Comparison of ENCODE assay signal across 10 mouse cellular contexts in the genomic region with DNA sequence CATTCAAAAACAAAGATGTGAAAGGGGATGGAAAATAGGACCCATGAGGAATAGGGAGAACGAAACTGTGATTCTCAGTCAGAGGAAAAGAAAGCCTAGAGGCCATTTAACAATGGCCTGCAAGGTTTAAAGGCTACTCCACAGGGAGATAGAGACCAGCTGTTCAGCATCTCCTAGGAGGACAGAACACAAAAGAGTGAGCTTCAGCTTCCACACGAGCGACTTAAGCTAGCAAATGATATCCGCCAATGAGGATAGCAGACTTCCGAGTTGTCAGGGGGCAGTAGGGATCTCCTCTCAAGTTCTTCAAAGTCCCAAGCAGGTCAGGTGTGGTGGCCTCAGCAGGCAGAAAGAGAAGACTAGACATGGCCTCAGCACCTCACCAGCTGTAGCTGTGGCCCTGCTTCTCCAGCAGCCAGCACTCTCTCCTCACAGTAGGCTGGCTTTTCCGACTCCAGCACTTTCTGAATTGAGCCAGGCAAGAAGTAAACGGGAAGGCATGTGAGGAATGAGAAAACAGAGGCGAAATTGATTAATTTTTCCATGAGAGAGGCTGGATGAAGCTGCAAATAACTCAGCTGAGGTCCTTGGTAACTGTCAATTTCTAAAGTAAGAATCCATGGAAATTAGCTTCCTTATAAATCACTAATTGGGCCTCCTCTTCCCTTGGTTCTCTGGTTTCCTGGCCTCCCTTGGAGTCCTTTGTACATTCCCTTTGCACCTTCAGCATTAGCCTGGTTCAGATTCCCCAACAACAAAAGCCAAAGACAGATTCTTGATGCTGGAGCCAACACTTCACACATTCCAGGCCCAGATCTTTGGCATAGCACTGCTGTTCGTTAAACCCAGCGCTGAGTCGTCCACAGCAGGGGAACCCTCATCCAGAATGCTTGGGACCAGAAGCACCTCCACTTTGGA.
DNase-seq lines count a peak whose midpoint lies in the region; ATAC-seq and TF ChIP-seq lines count a peak whose summit lies in the region.
"Had no signal": no experiment of that assay in that cellular context is flagged by ENCODE, and none has a peak within 500 bp of the region (broad histone marks: within the 10 kb centered on the region; RNA-seq: fewer than 3 reads in every experiment).

No protein-coding gene starts in this region.

- H3K4me2 ChIP-seq in kidney, embryonic 16.5 days (replicated peaks; ENCODE audit: low read depth, low read length) = no peak overlapping the region
- H3K4me2 ChIP-seq in embryonic facial prominence, embryonic 15.5 days (replicated peaks) = no peak overlapping the region
- no peak overlapping the region for H3K4me2 ChIP-seq in heart, embryonic 16.5 days (ENCODE audit: low read depth, low read length)
- no peak overlapping the region for H3K4me2 ChIP-seq in midbrain, postnatal 0 days (ENCODE audit: low read depth, low read length, poor library complexity, severe bottlenecking)

- no peak overlapping the region for H3K9ac ChIP-seq in kidney, embryonic 16.5 days (replicated peaks; ENCODE audit: low read length)
- no peak overlapping the region for H3K9ac ChIP-seq in embryonic facial prominence, embryonic 15.5 days
- no peak overlapping the region for H3K9ac ChIP-seq in heart, embryonic 16.5 days (ENCODE audit: low read length)
- no peak overlapping the region for H3K9ac ChIP-seq in midbrain, postnatal 0 days (replicated peaks; ENCODE audit: low read length, poor library complexity, severe bottlenecking)
- H3K9ac ChIP-seq: liver, postnatal 0 days had no signal

- WGBS in kidney, embryonic 16.5 days = 42% methylated on average over 11 of the region's 11 CpGs
- WGBS in embryonic facial prominence, embryonic 15.5 days = 50% methylated on average over 11 of the region's 11 CpGs
- WGBS in heart, embryonic 16.5 days = 43% methylated on average over 11 of the region's 11 CpGs
- 37% methylated on average over 11 of the region's 11 CpGs for WGBS in midbrain, postnatal 0 days

- H3K36me3 ChIP-seq in kidney, embryonic 16.5 days (ENCODE audit: insufficient read depth, low read length) = no peaks in the 10 kb centered on the region
- H3K36me3 ChIP-seq in embryonic facial prominence, embryonic 15.5 days = no peaks in the 10 kb centered on the region
- H3K36me3 ChIP-seq in heart, embryonic 16.5 days (ENCODE audit: control insufficient read depth, insufficient read depth) = no peaks in the 10 kb centered on the region
- H3K36me3 ChIP-seq in midbrain, postnatal 0 days (ENCODE audit: insufficient read depth, low read length) = no peaks in the 10 kb centered on the region

- 0 out of 2 replicates have a peak, but pooled peaks cover 3% of the 10 kb centered on the region for H3K4me1 ChIP-seq in kidney, embryonic 16.5 days (ENCODE audit: insufficient read depth, low read length)
- peaks cover 4% of the 10 kb centered on the region; the same call in 1 of the 2 replicates for H3K4me1 ChIP-seq in embryonic facial prominence, embryonic 15.5 days
- H3K4me1 ChIP-seq in heart, embryonic 16.5 days (ENCODE audit: control insufficient read depth, insufficient read depth, low read length) = peaks cover 9% of the 10 kb centered on the region
- H3K4me1 ChIP-seq in midbrain, postnatal 0 days (ENCODE audit: insufficient read depth, low read length) = no peaks in the 10 kb centered on the region

- H3K4me3 ChIP-seq in kidney, embryonic 16.5 days (ENCODE audit: low read length) = no peak overlapping the region
- no peak overlapping the region for H3K4me3 ChIP-seq in embryonic facial prominence, embryonic 15.5 days (replicated peaks)
- no peak overlapping the region for H3K4me3 ChIP-seq in heart, embryonic 16.5 days (ENCODE audit: low read length)
- H3K4me3 ChIP-seq in midbrain, postnatal 0 days (ENCODE audit: low read depth, low read length) = no peak overlapping the region

- ATAC-seq in kidney, embryonic 16.5 days (ENCODE audit: low FRiP score, low TSS enrichment) = peak; percentile 62
- ATAC-seq in embryonic facial prominence, embryonic 15.5 days (ENCODE audit: insufficient number of reproducible peaks, low FRiP score, low TSS enrichment, low read depth) = peak; percentile 65; the same call in 1 of the 2 replicates
- peak; percentile 59; the same call in 1 of the 2 replicates for ATAC-seq in heart, embryonic 16.5 days (replicated peaks; ENCODE audit: extremely low read depth, insufficient read depth, low FRiP score)
- ATAC-seq in midbrain, postnatal 0 days (ENCODE audit: low FRiP score) = no peak
- ATAC-seq in megakaryocyte-erythroid progenitor cell, adult 5-6 weeks (replicated peaks; ENCODE audit: low FRiP score, low TSS enrichment, poor library complexity, severe bottlenecking) = no peak
- ATAC-seq: liver, postnatal 0 days had no signal

- no peak for TF ChIP-seq CTCF in midbrain, postnatal 0 days (IDR thresholded peaks at IDR 0.05)

- H3K9me3 ChIP-seq in kidney, embryonic 16.5 days (ENCODE audit: low read length) = no peaks in the 10 kb centered on the region
- H3K9me3 ChIP-seq in embryonic facial prominence, embryonic 15.5 days (replicated peaks) = no peaks in the 10 kb centered on the region
- no peaks in the 10 kb centered on the region for H3K9me3 ChIP-seq in heart, embryonic 16.5 days (replicated peaks; ENCODE audit: control insufficient read depth, low read length)
- no peaks in the 10 kb centered on the region for H3K9me3 ChIP-seq in midbrain, postnatal 0 days (ENCODE audit: low read length)

- H3K27ac ChIP-seq in kidney, embryonic 16.5 days (ENCODE audit: low read length) = peak overlapping the region; percentile 39; the same call in 1 of the 2 replicates
- H3K27ac ChIP-seq in embryonic facial prominence, embryonic 15.5 days (replicated peaks) = 0 out of 2 replicates have a peak overlapping the region, but pooled peaks have one; percentile 22
- peak overlapping the region; percentile 46 for H3K27ac ChIP-seq in heart, embryonic 16.5 days (ENCODE audit: low read length)
- no peak overlapping the region for H3K27ac ChIP-seq in midbrain, postnatal 0 days (ENCODE audit: low read depth, low read length)

- H3K27me3 ChIP-seq in kidney, embryonic 16.5 days (ENCODE audit: insufficient read depth, low read length) = no peaks in the 10 kb centered on the region
- H3K27me3 ChIP-seq in embryonic facial prominence, embryonic 15.5 days = no peaks in the 10 kb centered on the region
- H3K27me3 ChIP-seq in heart, embryonic 16.5 days (ENCODE audit: control insufficient read depth, insufficient read depth, low read length) = no peaks in the 10 kb centered on the region
- H3K27me3 ChIP-seq in midbrain, postnatal 0 days (ENCODE audit: insufficient read depth, low read length) = no peaks in the 10 kb centered on the region

- DNase-seq in kidney, postnatal 25 days = no peak
- peak; percentile 8 for DNase-seq in midbrain, postnatal 0 days (ENCODE audit: low spot score)
- DNase-seq in left cerebral cortex, adult 11 months (ENCODE audit: low spot score) = no peak
- DNase-seq: layer of hippocampus, adult 9-11 months; liver, postnatal 0 days; thymus, postnatal 14 days had no signal

Comparison
In these comparisons a context has a peak if more than half of its experiments do, and no peak if none do; other contexts are left out.
1. ATAC-seq: peak in kidney, embryonic 16.5 days (single experiment), embryonic facial prominence, embryonic 15.5 days (single experiment) and heart, embryonic 16.5 days (single experiment); none in midbrain, postnatal 0 days (single experiment) and megakaryocyte-erythroid progenitor cell, adult 5-6 weeks (single experiment).